Mouse (Mus musculus) forebrain, embryonic 16.5 days (tissue): ENCODE results near the gene Myoc. TPM values are rescaled to one million over a fixed set of nuclear protein-coding genes. Genes with fewer than 3 reads are reported as not detected.
"Not testable (repeated sequence)": the region's sequence is repeated elsewhere in the genome, so short reads cannot be mapped to it uniquely, and the experiment has no call there.

ENCODE experiments used
- ATAC-seq: fragments of 200-750 bp; cut with Nextera tagmentation; 2 replicates; pipeline ENCODE4 v1.8.0; 2017; ENCODE audit warnings: mild to moderate bottlenecking, moderate library complexity
- H3K27ac ChIP-seq: fragments of 300-500 bp; sonication (generic); 2 replicates; pipeline ENCODE4 v1.5.1; 2014; ENCODE audit warnings: low read length, control low read depth
- H3K27me3 ChIP-seq: fragments of 300-500 bp; sonication (generic); replicated peaks from 2 replicates; pipeline ENCODE4 v1.6.1; 2014; ENCODE audit warnings: low read length; ENCODE audit not compliant: control insufficient read depth, insufficient read depth
- H3K36me3 ChIP-seq: fragments of 300-500 bp; sonication (generic); 2 replicates; pipeline ENCODE4 v1.6.1; 2014; ENCODE audit not compliant: control insufficient read depth, insufficient read depth
- H3K4me1 ChIP-seq: fragments of 300-500 bp; sonication (generic); replicated peaks from 2 replicates; pipeline ENCODE4 v1.6.1; 2014; ENCODE audit warnings: low read length; ENCODE audit not compliant: control insufficient read depth, insufficient read depth
- H3K4me2 ChIP-seq: fragments of 300-500 bp; sonication (generic); 2 replicates; pipeline ENCODE4 v1.6.1; 2014; ENCODE audit warnings: mild to moderate bottlenecking, low read length, control low read depth
- H3K4me3 ChIP-seq: fragments of 300-500 bp; sonication (generic); replicated peaks from 2 replicates; pipeline ENCODE4 v1.5.1; 2014; ENCODE audit warnings: mild to moderate bottlenecking, low read length, control low read depth
- H3K9ac ChIP-seq: fragments of 300-500 bp; sonication (generic); replicated peaks from 2 replicates; pipeline ENCODE4 v1.6.1; 2014; ENCODE audit warnings: low read depth, low read length, control low read depth
- H3K9me3 ChIP-seq: fragments of 300-500 bp; sonication (generic); 2 replicates; pipeline ENCODE4 v1.6.1; 2016; ENCODE audit warnings: low read length; ENCODE audit not compliant: control insufficient read depth
- WGBS: fragments of 180-500 bp; shearing (Covaris S2); extraction: QIAGEN DNeasy Blood & Tissue Kit; methylation state at CpG from one replicate; pipeline ENCODE4 v1.1.7; 2014; 5-methylcytosine and 5-hydroxymethylcytosine counted together
- polyA plus RNA-seq: library from polyadenylated mRNA; unstranded; fragments of >200 nt; fragmentation: Nextera tagmentation; extraction: Ambion mirVana; gene quantifications from 2 replicates; pipeline ENCODE4 v1.2.1, GENCODE M21; 2015

Gene Myoc
- polyA plus RNA-seq, 1 experiment from 2014 or later: not detected

- WGBS: 85% methylated on average over 1 of the region's 1 CpGs
- no peak overlapping the region for H3K4me3 ChIP-seq
- H3K36me3 ChIP-seq: no peaks in the 10 kb centered on the region
- H3K27ac ChIP-seq: no peak overlapping the region
- H3K9me3 ChIP-seq: no peaks in the 10 kb centered on the region; the same call in 1 of the 2 replicates
- no peaks in the 10 kb centered on the region for H3K4me1 ChIP-seq
- peak; percentile 99 for ATAC-seq
- no peak overlapping the region for H3K9ac ChIP-seq
- no peaks in the 10 kb centered on the region for H3K27me3 ChIP-seq
- no peak overlapping the region for H3K4me2 ChIP-seq
These were observed 23.4 kb upstream of the Myoc start for GRCm38 (mm10) chr1:162615511-162615910.

DNA sequence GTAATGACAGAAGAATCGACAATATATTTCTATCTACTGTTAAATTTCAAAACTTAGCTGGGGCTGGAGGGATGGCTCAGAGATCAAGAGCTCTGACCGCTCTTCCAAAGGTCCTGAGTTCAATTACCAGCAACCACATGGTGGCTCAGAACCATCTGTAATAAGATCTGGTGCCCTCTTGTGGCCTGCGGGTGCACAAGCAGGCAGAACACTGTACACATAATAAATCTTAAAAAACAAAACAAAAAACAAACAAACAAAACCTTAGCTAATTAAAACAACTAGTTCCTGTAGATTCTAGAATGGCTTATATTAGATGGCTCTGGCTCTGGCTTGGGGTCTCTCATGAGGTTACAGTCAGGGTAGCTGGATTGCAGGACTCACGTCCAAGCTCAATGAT lies 18.5 kb upstream of the Myoc start:
- 70% methylated on average over 4 of the region's 4 CpGs for WGBS
- Histone ChIP-seq H3K4me3 (no peak overlapping the region), H3K4me1 (no peaks in the 10 kb centered on the region; the same call in 1 of the 2 replicates)

DNA sequence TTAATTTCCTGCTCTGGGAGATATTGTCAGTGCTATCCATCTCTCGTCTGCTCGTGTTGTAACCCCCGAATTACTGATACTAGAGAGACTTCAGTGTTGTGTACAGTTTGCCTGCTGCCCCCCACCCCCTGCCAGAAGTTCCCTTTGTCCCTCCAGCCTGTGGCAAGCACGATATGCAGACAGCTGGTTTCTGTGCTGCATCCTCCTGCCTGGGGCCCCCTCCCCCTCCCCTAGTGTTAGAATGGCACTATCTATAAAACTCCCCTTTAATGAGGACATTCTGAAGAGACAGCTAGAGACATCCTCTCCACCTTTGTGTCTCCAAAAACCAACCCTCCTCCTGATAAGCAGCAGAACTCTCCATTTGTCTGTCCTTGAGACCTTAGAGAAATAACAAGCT lies 15.1 kb upstream of the Myoc start:
- Histone ChIP-seq H3K4me3 (no peak overlapping the region), H3K4me2 (no peak overlapping the region), H3K9ac (no peak overlapping the region), H3K27me3 (no peaks in the 10 kb centered on the region), H3K4me1 (no peaks in the 10 kb centered on the region; the same call in 1 of the 2 replicates), H3K9me3 (no peaks in the 10 kb centered on the region; the same call in 1 of the 2 replicates), H3K36me3 (no peaks in the 10 kb centered on the region), H3K27ac (no peak overlapping the region)
- ATAC-seq: no peak; the same call in 1 of the 2 replicates
- WGBS: 48% methylated on average over 4 of the region's 4 CpGs

More for the DNA sequence above, 18.5 kb upstream of the Myoc start:
- Histone ChIP-seq H3K9me3 (no peaks in the 10 kb centered on the region; the same call in 1 of the 2 replicates), H3K9ac (no peak overlapping the region), H3K27me3 (no peaks in the 10 kb centered on the region), H3K4me2 (no peak overlapping the region), H3K27ac (no peak overlapping the region), H3K36me3 (no peaks in the 10 kb centered on the region)
- ATAC-seq: no peak

GRCm38 (mm10) chr1:162625229-162625628 lies 13.7 kb upstream of the Myoc start:
- Histone ChIP-seq H3K27me3 (no peaks in the 10 kb centered on the region), H3K36me3 (no peaks in the 10 kb centered on the region), H3K4me1 (no peaks in the 10 kb centered on the region; the same call in 1 of the 2 replicates), H3K4me3 (no peak overlapping the region), H3K27ac (no peak overlapping the region), H3K9me3 (no peaks in the 10 kb centered on the region; the same call in 1 of the 2 replicates), H3K4me2 (no peak overlapping the region), H3K9ac (no peak overlapping the region)
- ATAC-seq: no peak
- 49% methylated on average over 7 of the region's 7 CpGs for WGBS

GRCm38 (mm10) chr1:162627821-162628220 lies 11.1 kb upstream of the Myoc start:
- H3K9me3 ChIP-seq, ATAC-seq, H3K36me3 ChIP-seq, H3K4me2 ChIP-seq, H3K27me3 ChIP-seq, H3K4me3 ChIP-seq, H3K4me1 ChIP-seq, H3K9ac ChIP-seq, H3K27ac ChIP-seq: not testable (repeated sequence)
- WGBS: 70% methylated on average over 4 of the region's 4 CpGs

DNA sequence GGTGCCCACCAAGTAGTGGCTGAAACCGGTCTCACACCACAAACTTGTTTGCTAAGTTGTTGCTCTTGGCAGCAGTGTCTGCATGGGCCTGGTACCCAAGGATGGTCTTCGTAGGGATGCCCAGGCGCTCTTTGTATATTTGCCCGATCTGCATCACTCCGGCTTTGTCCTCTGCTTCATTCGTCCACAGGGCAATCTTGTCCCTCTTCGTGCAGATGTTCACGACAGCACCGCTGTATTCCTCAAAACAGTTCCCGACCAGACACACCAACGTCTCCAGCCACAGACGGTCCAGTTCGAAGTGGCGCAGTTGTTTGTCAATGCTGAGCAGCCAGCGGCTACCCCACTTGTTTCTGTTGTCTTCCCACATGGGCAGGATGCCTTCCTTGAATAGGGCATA lies 10.6 kb upstream of the Myoc start:
- WGBS: 96% methylated on average over 15 of the region's 15 CpGs
- H3K27me3 ChIP-seq, H3K27ac ChIP-seq, H3K4me2 ChIP-seq, H3K36me3 ChIP-seq, ATAC-seq, H3K9ac ChIP-seq, H3K4me1 ChIP-seq, H3K9me3 ChIP-seq, H3K4me3 ChIP-seq: not testable (repeated sequence)

GRCm38 (mm10) chr1:162635291-162635931 lies 3.5 kb upstream of the Myoc start:
- not testable (repeated sequence) for H3K27me3 ChIP-seq, ATAC-seq, H3K36me3 ChIP-seq, H3K4me1 ChIP-seq, H3K27ac ChIP-seq, H3K4me2 ChIP-seq, H3K9me3 ChIP-seq, H3K4me3 ChIP-seq, H3K9ac ChIP-seq
- WGBS: 64% methylated on average over 1 of the region's 1 CpGs

DNA sequence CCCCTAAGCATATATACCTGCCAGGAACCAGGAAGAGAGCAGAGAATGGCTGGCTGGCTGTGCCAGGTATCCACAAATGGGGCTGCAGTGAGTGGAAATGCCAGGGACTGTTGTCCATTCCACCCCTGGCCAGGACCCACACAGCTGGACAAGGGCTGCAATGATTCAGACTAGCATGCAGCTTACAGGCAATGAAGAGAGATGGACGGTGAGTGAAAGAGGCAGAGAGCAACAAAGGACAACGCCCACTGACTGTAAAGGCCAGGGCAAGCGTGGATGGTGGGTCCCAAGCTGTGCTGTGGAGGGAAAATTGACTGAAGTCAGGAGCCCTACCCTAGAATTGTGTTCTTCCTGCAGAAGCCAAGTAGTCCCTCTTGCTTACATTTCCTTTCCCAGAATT lies 2.4 kb upstream of the Myoc start:
- H3K36me3 ChIP-seq: no peaks in the 10 kb centered on the region
- ATAC-seq: no peak
- no peak overlapping the region for H3K4me2 ChIP-seq
- H3K4me3 ChIP-seq: no peak overlapping the region
- H3K9ac ChIP-seq: no peak overlapping the region
- H3K9me3 ChIP-seq: no peaks in the 10 kb centered on the region; the same call in 1 of the 2 replicates
- H3K4me1 ChIP-seq: peaks cover 3% of the 10 kb centered on the region; the same call in 1 of the 2 replicates
- H3K27me3 ChIP-seq: no peaks in the 10 kb centered on the region
- no peak overlapping the region for H3K27ac ChIP-seq
- 71% methylated on average over 3 of the region's 3 CpGs for WGBS

DNA sequence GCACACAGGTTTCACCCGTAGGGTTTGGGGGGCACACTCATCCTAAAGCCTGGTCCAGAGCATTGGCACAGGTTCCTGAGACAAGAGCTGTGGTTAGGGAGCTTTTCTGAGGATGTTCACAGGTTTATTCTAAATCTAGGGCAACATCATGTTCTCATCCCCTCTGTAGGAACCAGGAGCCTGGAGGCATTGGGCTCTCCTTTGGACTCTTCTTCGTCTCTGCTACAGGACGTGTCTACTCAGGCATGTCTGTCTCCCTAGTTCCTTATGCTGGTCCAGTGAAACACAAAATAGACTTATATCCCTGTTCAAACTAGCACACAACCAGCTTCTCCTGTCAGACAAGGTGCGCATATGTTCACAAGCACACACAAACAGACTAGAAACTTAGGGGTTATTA lies 420 bp upstream of the Myoc start:
- Histone ChIP-seq H3K4me1 (peaks cover 3% of the 10 kb centered on the region; the same call in 1 of the 2 replicates), H3K4me2 (no peak overlapping the region), H3K9me3 (no peaks in the 10 kb centered on the region), H3K9ac (no peak overlapping the region), H3K27ac (no peak overlapping the region), H3K36me3 (no peaks in the 10 kb centered on the region), H3K27me3 (no peaks in the 10 kb centered on the region), H3K4me3 (no peak overlapping the region)
- no peak for ATAC-seq
- 95% methylated on average over 4 of the region's 4 CpGs for WGBS
